Mouse (Mus musculus) bone marrow, adult 2 months (tissue): ENCODE measurements around the gene Rnf6.

Source experiments
- CTCF ChIP-seq: fragments of 200-500 bp; IDR thresholded peaks from 2 replicates; pipeline ENCODE4 v1.5.1; 2011; ENCODE audit warnings: low read length, control low read depth; ENCODE audit not compliant: control insufficient read depth, insufficient read depth
- POLR2A ChIP-seq: fragments of 200-500 bp; IDR thresholded peaks from 2 replicates; pipeline ENCODE4 v1.6.1; 2011; ENCODE audit warnings: low read depth, mild to moderate bottlenecking, control low read depth, low read length, borderline replicate concordance; ENCODE audit not compliant: control insufficient read depth

DNA sequence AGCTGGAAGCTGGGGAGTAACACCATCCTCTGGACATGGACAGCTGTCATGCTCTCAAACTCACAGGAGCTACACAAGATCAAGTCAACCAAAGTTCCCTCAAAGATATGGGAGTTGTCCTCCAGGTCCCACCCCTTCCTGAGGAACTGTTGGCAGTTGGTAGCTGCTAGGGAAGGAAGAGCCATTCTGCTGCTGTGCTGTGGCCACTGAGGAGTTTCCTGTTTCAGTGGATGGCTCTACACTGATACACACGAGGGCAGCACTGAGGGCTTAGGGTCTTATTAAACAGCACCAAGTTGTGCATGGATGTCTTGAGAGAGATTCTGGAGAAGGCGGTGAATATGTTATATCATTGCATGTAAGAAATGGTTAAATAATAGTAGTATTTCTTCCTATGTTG lies 21.8 kb downstream of the Rnf6 start:
- no peak for TF ChIP-seq CTCF
- TF ChIP-seq POLR2A = no peak
